Mouse (Mus musculus): ENCODE results near the gene Rtn4. TPM values are rescaled to one million over a fixed set of nuclear protein-coding genes. Genes with fewer than 3 reads are reported as not detected.

Gene Rtn4
- total and polyA plus RNA-seq, 3 experiments, result 46.5 to 202 (median 57.8) TPM

DNA sequence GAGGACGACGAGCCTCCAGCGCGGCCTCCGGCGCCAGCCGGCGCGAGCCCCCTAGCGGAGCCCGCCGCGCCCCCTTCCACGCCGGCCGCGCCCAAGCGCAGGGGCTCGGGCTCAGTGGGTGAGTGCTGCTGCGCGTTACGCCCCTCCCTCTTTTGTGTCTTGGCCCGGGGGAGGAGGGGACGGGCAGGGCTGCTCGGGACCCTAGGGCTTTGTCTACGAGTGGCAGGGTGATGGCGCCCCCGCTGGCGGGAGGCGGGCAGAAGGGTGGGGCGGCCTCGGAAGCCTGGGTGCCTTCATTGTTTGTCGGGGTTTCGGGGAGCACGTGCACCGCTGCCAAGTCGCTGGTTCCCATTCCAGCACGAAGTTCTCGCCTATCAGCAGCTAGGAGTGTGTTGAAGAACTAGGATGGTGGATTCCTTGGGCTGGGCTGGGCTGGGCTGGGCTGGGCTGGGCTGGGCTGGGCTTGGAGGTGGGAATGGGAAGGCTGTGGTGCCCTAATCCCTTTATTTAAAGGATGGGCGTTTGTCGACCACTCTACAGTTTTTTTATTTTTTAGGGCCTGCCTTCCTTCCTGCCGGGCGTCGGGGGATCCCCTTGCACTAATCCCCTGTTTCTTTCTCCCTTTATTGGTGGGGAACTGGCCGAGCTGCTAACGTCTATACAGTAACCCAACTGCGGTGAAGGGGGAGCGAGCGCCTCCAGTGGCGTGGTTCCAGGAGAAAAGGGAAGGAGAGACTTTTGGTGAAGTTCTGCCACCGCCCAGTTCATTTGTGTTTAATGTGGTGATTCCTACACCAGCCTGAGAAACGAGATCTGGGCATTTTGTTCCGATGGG lies 1.0 kb downstream of the Rtn4 start:
- H3K27me3 ChIP-seq (ENCODE audit: control insufficient read depth in 1 of 2, insufficient read depth in 2 of 2, low read length in 2 of 2), result no peaks in the 10 kb centered on the region
- peaks cover 0 to 25% of the 10 kb centered on the region in 2 experiments; a peak in 2 of 4 replicates for H3K4me1 ChIP-seq (ENCODE audit: control insufficient read depth in 1 of 2, insufficient read depth in 2 of 2, low read length in 2 of 2)
- DNase-seq (ENCODE audit: low read depth, low spot score), result peak; percentile 94
- TF ChIP-seq SIN3A (IDR thresholded peaks at IDR 0.05; ENCODE audit: low read length) (peak; percentile 86), POLR2A (IDR thresholded peaks at IDR 0.05; ENCODE audit: control insufficient read depth in 1 of 2, insufficient read depth in 1 of 2, low read depth in 1 of 2, low read length in 2 of 2, poor library complexity in 1 of 2) (peak; percentile 55 to 57; a peak in 3 of 4 replicates), BHLHE40 (IDR thresholded peaks at IDR 0.05; ENCODE audit: borderline replicate concordance, low read depth, low read length) (peak; percentile 89), CHD2 (IDR thresholded peaks at IDR 0.05; ENCODE audit: low read length) (no peak), POLR2AphosphoS5 (IDR thresholded peaks at IDR 0.05; ENCODE audit: borderline replicate concordance, low read depth, low read length) (no peak), TAL1 (IDR thresholded peaks at IDR 0.05; ENCODE audit: low read length) (no peak), KAT2A (conservative IDR thresholded peaks at IDR 0.05; ENCODE audit: low read depth, low read length) (no peak), CHD1 (IDR thresholded peaks at IDR 0.05; ENCODE audit: low read depth, low read length) (peak; percentile 33; the same call in 1 of the 2 replicates), GABPA (IDR thresholded peaks at IDR 0.05; ENCODE audit: low read depth, low read length) (0 out of 2 replicates have a peak, but pooled peaks have one; percentile 31), TBP (IDR thresholded peaks at IDR 0.05; ENCODE audit: low read depth, low read length) (peak; percentile 74), USF2 (IDR thresholded peaks at IDR 0.05; ENCODE audit: borderline replicate concordance in 1 of 2, insufficient read depth in 1 of 2, low read depth in 1 of 2, low read length in 2 of 2) (no peak), POLR2AphosphoS2 (IDR thresholded peaks at IDR 0.05; ENCODE audit: low read length) (no peak), MAX (IDR thresholded peaks at IDR 0.05; ENCODE audit: low read length) (peak; percentile 96), EP300 (IDR thresholded peaks at IDR 0.05; ENCODE audit: low read depth in 1 of 2, low read length in 2 of 2) (0 out of 4 replicates have a peak, but pooled peaks of 1 of the 2 experiments have one; percentile 6), RCOR1 (IDR thresholded peaks at IDR 0.05; ENCODE audit: low read depth, low read length) (no peak), ZMIZ1 (IDR thresholded peaks at IDR 0.05; ENCODE audit: low read depth, low read length) (no peak), MYC (IDR thresholded peaks at IDR 0.05; ENCODE audit: low read depth, low read length) (peak; percentile 56; the same call in 1 of the 2 replicates), ZC3H11A (IDR thresholded peaks at IDR 0.05; ENCODE audit: low read depth, low read length) (peak; percentile 13; the same call in 1 of the 2 replicates), MEF2A (IDR thresholded peaks at IDR 0.05; ENCODE audit: extremely low read depth, insufficient replicate concordance, low read depth, low read length, poor library complexity, severe bottlenecking) (no peak; the same call in 1 of the 2 replicates), E2F4 (IDR thresholded peaks at IDR 0.05; ENCODE audit: borderline replicate concordance, low read depth, low read length) (no peak), SMC3 (IDR thresholded peaks at IDR 0.05; ENCODE audit: low read depth, low read length) (peak; percentile 46), USF1 (IDR thresholded peaks at IDR 0.05; ENCODE audit: low read depth, low read length) (peak; percentile 46; the same call in 1 of the 2 replicates), MAFK (IDR thresholded peaks at IDR 0.05; ENCODE audit: borderline replicate concordance, low read depth, low read length) (no peak), JUND (IDR thresholded peaks at IDR 0.05; ENCODE audit: low read depth, low read length) (no peak), MYB (IDR thresholded peaks at IDR 0.05; ENCODE audit: low read depth, low read length) (no peak), MXI1 (IDR thresholded peaks at IDR 0.05; ENCODE audit: low read depth, low read length) (peak; percentile 99), ELF1 (IDR thresholded peaks at IDR 0.05; ENCODE audit: low read depth, low read length) (peak; percentile 39; the same call in 1 of the 2 replicates), NRF1 (IDR thresholded peaks at IDR 0.05; ENCODE audit: insufficient read depth, low read depth, low read length, poor library complexity, severe bottlenecking) (no peak; the same call in 1 of the 2 replicates), RAD21 (IDR thresholded peaks at IDR 0.05; ENCODE audit: low read depth, low read length) (peak; percentile 27), TCF12 (IDR thresholded peaks at IDR 0.05; ENCODE audit: low read depth, low read length) (peak; percentile 25; the same call in 1 of the 2 replicates), NELFE (IDR thresholded peaks at IDR 0.05; ENCODE audit: low read depth, low read length) (no peak; the same call in 1 of the 2 replicates), MAZ (IDR thresholded peaks at IDR 0.05; ENCODE audit: low read depth, low read length) (peak; percentile 75; the same call in 1 of the 2 replicates), CTCF (IDR thresholded peaks at IDR 0.05 in 2 of 3, conservative IDR thresholded peaks at IDR 0.05 in 1 of 3; ENCODE audit: control insufficient read depth in 1 of 3, insufficient read depth in 1 of 3, low read depth in 2 of 3, low read length in 3 of 3, poor library complexity in 1 of 3, severe bottlenecking in 1 of 3) (peak; percentile 62 to 87 (median 83)), ZKSCAN1 (IDR thresholded peaks at IDR 0.05; ENCODE audit: low read depth, low read length) (no peak), ETS1 (IDR thresholded peaks at IDR 0.05; ENCODE audit: low read depth, low read length) (peak; percentile 23; the same call in 1 of the 2 replicates)

More for the DNA sequence above, 1.0 kb downstream of the Rtn4 start:
- Histone ChIP-seq H3K4me3 (ENCODE audit: control insufficient read depth in 1 of 2, insufficient read depth in 1 of 2, low read depth in 2 of 2, low read length in 2 of 2) (peak overlapping the region; percentile 74 to 93), H3K9me3 (replicated peaks; ENCODE audit: insufficient read depth, low read length) (no peaks in the 10 kb centered on the region), H3K9ac (ENCODE audit: control insufficient read depth, low read depth, low read length, poor library complexity, severe bottlenecking) (peak overlapping the region; percentile 76), H3K36me3 (ENCODE audit: control insufficient read depth in 1 of 2, insufficient read depth in 2 of 2, low read length in 2 of 2) (peaks cover 0 to 23% of the 10 kb centered on the region in 2 experiments; a peak in 3 of 4 replicates), H3K79me2 (ENCODE audit: control insufficient read depth, insufficient read depth, low read length, poor library complexity) (peaks cover 28% of the 10 kb centered on the region), H3K27ac (ENCODE audit: control insufficient read depth, low read depth, low read length) (peak overlapping the region; percentile 83)

All from MEL (cell line).